Mouse (Mus musculus) adrenal gland, adult (tissue): ENCODE data around the gene Gm3488.
"Not testable (repeated sequence)": the region's sequence is repeated elsewhere in the genome, so short reads cannot be mapped to it uniquely, and the experiment has no call there.

Experiments used
- DNase-seq, 2 experiments: peaks; one replicate each; pipeline ENCODE4 v3.0.0; 2022 to 2023; ENCODE audit warnings: low spot score in 1 of 2; ENCODE audit not compliant: inconsistent age in 2 of 2

The Gm3488 gene

GRCm38 (mm10) chr14:5501374-5501773 is at the start of gene Gm3488:
Gm3488 (plus strand) TSS chr14:5501674.
- not testable (repeated sequence) for DNase-seq

- not testable (repeated sequence) for DNase-seq
Measured at GRCm38 (mm10) chr14:5455367-5455766, 46.1 kb upstream of the Gm3488 start, which contains the start of gene Gm3194. Gm3194 (minus strand) TSS chr14:5455467.

- DNase-seq, result not testable (repeated sequence)
Measured at GRCm38 (mm10) chr14:5460469-5460868, 41.0 kb upstream of the Gm3488 start.

- not testable (repeated sequence) for DNase-seq
Measured at GRCm38 (mm10) chr14:5477730-5478129, 23.7 kb upstream of the Gm3488 start, which contains the start of gene Gm8246. Gm8246 (minus strand) TSS chr14:5477830.

- DNase-seq, result not testable (repeated sequence)
Measured at GRCm38 (mm10) chr14:5483907-5484306, 17.6 kb upstream of the Gm3488 start, which contains the start of gene Gm3187. Gm3187 (plus strand) TSS chr14:5484207.

GRCm38 (mm10) chr14:5538196-5538595 is 36.7 kb downstream of the Gm3488 start, which contains the start of gene Gm3532:
Gm3532 (plus strand) TSS chr14:5538496.
- not testable (repeated sequence) for DNase-seq
